Mouse (Mus musculus) small intestine, adult 2 months (tissue): Measurements from ENCODE around the gene Serpinb1b.

Experiments used
- CTCF ChIP-seq: fragments of 200-500 bp; IDR thresholded peaks from 2 replicates; pipeline ENCODE4 v1.5.1; 2012; ENCODE audit warnings: low read depth, mild to moderate bottlenecking, control low read depth, inconsistent platforms, low read length, moderate library complexity, mixed read lengths; ENCODE audit not compliant: insufficient replicate concordance, insufficient read length; ENCODE audit errors: extremely low read depth
- POLR2A ChIP-seq: fragments of 200-500 bp; IDR thresholded peaks from 2 replicates; pipeline ENCODE4 v1.6.1; 2012; ENCODE audit warnings: low read depth, mild to moderate bottlenecking, control low read depth, inconsistent platforms, low read length, moderate library complexity

GRCm38 (mm10) chr13:33068164-33068563 is 10.2 kb upstream of the Serpinb1b start:
- TF ChIP-seq POLR2A (no peak), CTCF (no peak)
